Mouse (Mus musculus) embryonic facial prominence, embryonic 12.5 days (tissue): Measurements from ENCODE around the gene Scn4b. TPM values are rescaled to one million over a fixed set of nuclear protein-coding genes. Genes with fewer than 3 reads are reported as not detected.

ENCODE experiments used
- ATAC-seq: fragments of 200-750 bp; cut with Nextera tagmentation; 2 replicates; pipeline ENCODE4 v1.8.0; 2017; ENCODE audit not compliant: insufficient number of reproducible peaks, insufficient read depth, low FRiP score, low TSS enrichment
- H3K27ac ChIP-seq: fragments of 300-500 bp; sonication (generic); 2 replicates; pipeline ENCODE4 v1.5.1; 2016; ENCODE audit warnings: mild to moderate bottlenecking
- H3K27me3 ChIP-seq: fragments of 300-500 bp; sonication (generic); 2 replicates; pipeline ENCODE4 v1.6.1; 2016; ENCODE audit warnings: mild to moderate bottlenecking, moderate library complexity
- H3K36me3 ChIP-seq: fragments of 300-500 bp; sonication (generic); 2 replicates; pipeline ENCODE4 v1.6.1; 2016; ENCODE audit warnings: mild to moderate bottlenecking
- H3K4me1 ChIP-seq: fragments of 300-500 bp; sonication (generic); 2 replicates; pipeline ENCODE4 v1.6.1; 2016
- H3K4me2 ChIP-seq: fragments of 300-500 bp; sonication (generic); replicated peaks from 2 replicates; pipeline ENCODE4 v1.6.1; 2016; ENCODE audit warnings: mild to moderate bottlenecking, moderate library complexity
- H3K4me3 ChIP-seq: fragments of 300-500 bp; sonication (generic); 2 replicates; pipeline ENCODE4 v1.5.1; 2016; ENCODE audit warnings: mild to moderate bottlenecking
- H3K9ac ChIP-seq: fragments of 300-500 bp; sonication (generic); 2 replicates; pipeline ENCODE4 v1.6.1; 2016; ENCODE audit warnings: mild to moderate bottlenecking, moderate library complexity
- H3K9me3 ChIP-seq: fragments of 300-500 bp; sonication (generic); 2 replicates; pipeline ENCODE4 v1.6.1; 2016; ENCODE audit warnings: mild to moderate bottlenecking, moderate library complexity
- WGBS: fragments of 180-500 bp; shearing (Covaris S2); methylation state at CpG from one replicate; pipeline ENCODE4 v1.1.7; 2016; 5-methylcytosine and 5-hydroxymethylcytosine counted together
- polyA plus RNA-seq: library from polyadenylated mRNA; unstranded; fragments of >200 nt; fragmentation: Nextera tagmentation; extraction: Ambion mirVana; gene quantifications from 2 replicates; pipeline ENCODE4 v1.2.1, GENCODE M21; 2016

Gene Scn4b
- polyA plus RNA-seq, 1 experiment from 2014 or later: 0.35 TPM

DNA sequence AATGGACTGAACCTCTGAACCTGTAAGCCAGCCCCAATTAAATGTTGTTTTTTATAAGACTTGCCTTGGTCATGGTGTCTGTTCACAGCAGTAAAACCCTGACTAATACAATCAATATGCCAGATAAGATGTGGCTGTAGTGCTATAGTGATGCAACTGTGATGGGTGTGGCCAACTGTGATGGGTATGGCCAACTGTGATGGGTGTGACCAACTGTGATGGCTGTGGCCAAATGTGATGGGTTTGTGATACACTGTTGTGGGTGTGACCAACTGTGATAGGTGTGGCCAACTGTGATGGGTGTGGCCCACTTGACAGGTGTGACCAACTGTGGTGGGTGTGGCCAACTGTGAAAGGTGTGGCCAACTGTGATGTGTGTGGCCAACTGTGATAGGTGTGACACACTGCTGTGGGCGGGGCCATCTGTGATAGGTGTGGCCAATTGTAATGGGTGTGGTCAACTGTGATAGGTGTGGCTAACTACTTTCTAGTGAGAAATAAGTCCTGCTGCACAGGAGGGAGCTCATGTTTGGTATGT lies 32.9 kb downstream of the Scn4b start:
- H3K4me2 ChIP-seq: no peak overlapping the region
- H3K27me3 ChIP-seq: no peaks in the 10 kb centered on the region
- no peak overlapping the region for H3K27ac ChIP-seq
- H3K4me1 ChIP-seq: no peaks in the 10 kb centered on the region
- no peaks in the 10 kb centered on the region for H3K36me3 ChIP-seq
- WGBS: 74% methylated on average over 1 of the region's 1 CpGs
- no peak for ATAC-seq
- H3K9ac ChIP-seq: no peak overlapping the region
- no peaks in the 10 kb centered on the region for H3K9me3 ChIP-seq
- no peak overlapping the region for H3K4me3 ChIP-seq

DNA sequence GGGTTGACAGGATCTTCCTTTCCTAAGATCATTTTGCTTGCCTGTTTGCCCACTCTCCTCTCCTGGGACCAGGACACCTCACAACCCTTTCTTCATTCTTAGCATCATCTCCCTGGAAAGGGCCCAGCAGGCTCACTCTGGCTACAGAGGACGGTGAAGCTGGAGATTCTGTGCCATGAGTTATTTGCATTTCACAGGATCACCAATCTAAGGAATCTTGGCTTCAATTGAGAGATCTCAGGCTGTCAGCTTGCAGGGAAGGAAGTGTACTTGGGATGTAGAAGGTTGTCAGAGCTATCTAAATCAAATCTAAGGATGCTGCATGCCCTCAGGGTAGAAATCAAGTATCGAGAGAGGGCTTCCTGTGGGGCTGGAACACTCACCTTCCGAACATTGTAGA lies 35.3 kb downstream of the Scn4b start:
- 60% methylated on average over 3 of the region's 3 CpGs for WGBS
- ATAC-seq: no peak

DNA sequence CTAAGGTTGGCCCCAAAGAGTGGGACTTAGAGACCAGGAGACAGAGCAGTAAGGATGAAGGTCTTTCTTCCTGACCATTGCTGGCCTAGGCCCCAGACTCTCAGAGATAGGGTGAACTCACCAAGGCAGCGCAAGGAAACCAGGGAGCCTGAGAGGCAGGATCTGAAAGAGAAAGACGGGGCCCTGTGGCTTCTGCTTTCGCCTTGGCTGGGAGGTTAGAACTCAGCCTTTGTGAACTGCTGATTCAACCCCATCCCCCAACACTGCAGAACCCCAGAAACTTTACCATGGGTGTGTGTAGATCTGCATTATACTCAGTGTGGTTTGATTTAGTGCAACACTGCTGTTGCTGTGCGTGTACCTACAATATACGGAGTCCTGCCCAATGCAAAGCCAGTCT lies 41.1 kb downstream of the Scn4b start:
- H3K36me3 ChIP-seq: no peaks in the 10 kb centered on the region
- H3K4me3 ChIP-seq: no peak overlapping the region
- no peaks in the 10 kb centered on the region for H3K27me3 ChIP-seq
- whole genome bisulfite sequencing: 84% methylated on average over 5 of the region's 5 CpGs
- no peak overlapping the region for H3K27ac ChIP-seq
- H3K9ac ChIP-seq: no peak overlapping the region
- no peak for ATAC-seq
- H3K4me2 ChIP-seq: no peak overlapping the region
- H3K4me1 ChIP-seq: no peaks in the 10 kb centered on the region
- H3K9me3 ChIP-seq: no peaks in the 10 kb centered on the region

More for the DNA sequence above, 35.3 kb downstream of the Scn4b start:
- Histone ChIP-seq H3K27me3 (no peaks in the 10 kb centered on the region), H3K27ac (no peak overlapping the region), H3K4me2 (no peak overlapping the region), H3K9me3 (no peaks in the 10 kb centered on the region), H3K36me3 (no peaks in the 10 kb centered on the region), H3K4me1 (no peaks in the 10 kb centered on the region), H3K4me3 (no peak overlapping the region), H3K9ac (no peak overlapping the region)

DNA sequence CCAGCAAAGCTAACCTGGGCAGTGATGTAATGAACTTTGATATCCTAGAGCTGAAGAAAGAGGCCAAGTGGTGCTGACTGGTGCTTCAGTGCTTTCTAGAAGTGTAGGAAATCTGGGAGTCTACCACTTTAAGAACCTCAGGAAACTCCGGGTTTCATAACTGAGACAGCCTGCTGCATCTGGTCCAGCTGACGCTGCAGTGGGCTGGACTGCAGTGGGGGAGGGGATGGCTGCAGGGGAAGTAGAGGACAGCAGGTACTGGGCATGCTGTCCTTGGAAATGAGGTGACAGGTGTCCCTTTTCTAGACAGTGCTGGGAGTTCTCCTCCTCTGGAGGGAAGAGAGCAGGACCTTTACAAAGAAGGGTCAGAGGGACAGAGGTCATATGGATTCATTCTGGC lies 43.6 kb downstream of the Scn4b start, which contains the start of gene BC049352:
Gene BC049352, plus strand, starts transcription at position 238 of the 400 bp plus-strand sequence.
- Histone ChIP-seq H3K36me3 (no peaks in the 10 kb centered on the region), H3K9ac (no peak within 1 kb of the TSS), H3K4me1 (no peaks in the 10 kb centered on the region), H3K4me2 (no peak within 1 kb of the TSS), H3K27ac (no peak within 1 kb of the TSS), H3K27me3 (no peaks in the 10 kb centered on the region), H3K4me3 (no peak within 1 kb of the TSS), H3K9me3 (no peaks in the 10 kb centered on the region)
- 15% methylated on average over 2 of the region's 2 CpGs for WGBS
- ATAC-seq: no peak

DNA sequence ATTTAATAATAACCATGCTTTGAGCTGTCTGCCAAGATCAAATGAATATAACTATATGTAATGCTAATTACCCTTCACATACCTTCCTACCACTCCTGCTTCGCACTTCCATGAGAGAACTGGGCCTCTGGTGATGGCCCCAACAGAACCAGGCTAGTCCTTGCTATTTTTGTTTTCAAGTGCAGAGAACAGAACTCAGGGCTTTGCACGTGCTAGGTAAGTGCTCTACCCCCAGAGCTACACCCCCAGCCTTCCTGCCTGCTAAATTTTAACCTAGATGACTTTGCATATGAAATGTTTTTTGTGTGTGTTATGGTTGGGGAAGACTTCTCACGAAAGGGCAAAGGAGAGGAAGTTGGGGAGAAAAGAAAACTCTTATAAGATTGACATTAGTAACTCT lies 44.3 kb downstream of the Scn4b start:
- no peak overlapping the region for H3K27ac ChIP-seq
- H3K9me3 ChIP-seq: no peaks in the 10 kb centered on the region
- no peak overlapping the region for H3K4me3 ChIP-seq
- no peaks in the 10 kb centered on the region for H3K27me3 ChIP-seq
- ATAC-seq: no peak
- H3K36me3 ChIP-seq: no peaks in the 10 kb centered on the region
- no peaks in the 10 kb centered on the region for H3K4me1 ChIP-seq
- no peak overlapping the region for H3K9ac ChIP-seq
- 53% methylated on average over 3 of the region's 3 CpGs for WGBS
- no peak overlapping the region for H3K4me2 ChIP-seq

DNA sequence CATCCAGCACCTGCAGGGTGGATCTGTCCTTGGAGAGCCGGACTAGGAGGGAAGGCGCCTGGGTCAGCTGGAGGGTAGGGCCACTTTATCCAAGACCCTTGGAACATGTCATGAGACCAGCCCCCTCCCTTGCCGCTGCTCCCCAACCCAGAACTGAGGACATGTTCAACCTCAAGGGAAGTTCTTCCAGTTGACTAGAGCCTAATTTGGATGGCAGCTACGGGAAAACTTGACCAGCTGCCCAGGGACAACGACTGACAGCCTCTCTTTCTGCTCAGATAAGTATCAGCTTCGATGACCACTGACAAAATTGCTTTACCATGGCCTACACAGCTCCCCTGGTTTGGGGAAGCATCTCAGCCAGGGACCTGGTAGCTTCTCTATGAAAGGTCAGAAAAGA lies 45.1 kb downstream of the Scn4b start:
- 77% methylated on average over 6 of the region's 6 CpGs for WGBS
- Histone ChIP-seq H3K27me3 (no peaks in the 10 kb centered on the region), H3K27ac (no peak overlapping the region), H3K4me3 (no peak overlapping the region), H3K9ac (no peak overlapping the region), H3K4me1 (no peaks in the 10 kb centered on the region), H3K9me3 (no peaks in the 10 kb centered on the region), H3K4me2 (no peak overlapping the region), H3K36me3 (no peaks in the 10 kb centered on the region)
- no peak for ATAC-seq

DNA sequence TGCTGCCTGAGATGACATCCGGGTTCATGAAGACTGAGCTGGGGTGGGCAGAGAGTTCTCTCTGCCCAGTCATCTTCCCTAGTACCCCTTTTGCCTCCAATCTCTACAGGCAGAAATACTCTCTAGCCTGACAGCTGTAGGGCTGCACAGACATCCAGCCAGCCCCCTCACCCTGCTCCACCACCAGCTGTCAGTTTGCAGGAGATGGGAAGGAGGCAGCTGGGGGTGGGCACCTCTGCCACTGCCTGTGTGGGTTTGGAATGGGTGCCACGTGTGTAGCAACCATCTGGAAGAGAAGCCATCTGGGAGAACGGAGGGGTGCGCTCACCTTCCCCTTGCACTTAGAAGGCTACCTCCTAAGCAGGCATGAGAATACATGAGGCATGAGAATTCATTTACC lies 47.1 kb downstream of the Scn4b start:
- Histone ChIP-seq H3K4me3 (no peak overlapping the region), H3K9ac (no peak overlapping the region), H3K27me3 (no peaks in the 10 kb centered on the region), H3K27ac (no peak overlapping the region), H3K9me3 (no peaks in the 10 kb centered on the region), H3K4me2 (no peak overlapping the region), H3K4me1 (no peaks in the 10 kb centered on the region), H3K36me3 (no peaks in the 10 kb centered on the region)
- no peak for ATAC-seq
- 81% methylated on average over 4 of the region's 4 CpGs for WGBS

DNA sequence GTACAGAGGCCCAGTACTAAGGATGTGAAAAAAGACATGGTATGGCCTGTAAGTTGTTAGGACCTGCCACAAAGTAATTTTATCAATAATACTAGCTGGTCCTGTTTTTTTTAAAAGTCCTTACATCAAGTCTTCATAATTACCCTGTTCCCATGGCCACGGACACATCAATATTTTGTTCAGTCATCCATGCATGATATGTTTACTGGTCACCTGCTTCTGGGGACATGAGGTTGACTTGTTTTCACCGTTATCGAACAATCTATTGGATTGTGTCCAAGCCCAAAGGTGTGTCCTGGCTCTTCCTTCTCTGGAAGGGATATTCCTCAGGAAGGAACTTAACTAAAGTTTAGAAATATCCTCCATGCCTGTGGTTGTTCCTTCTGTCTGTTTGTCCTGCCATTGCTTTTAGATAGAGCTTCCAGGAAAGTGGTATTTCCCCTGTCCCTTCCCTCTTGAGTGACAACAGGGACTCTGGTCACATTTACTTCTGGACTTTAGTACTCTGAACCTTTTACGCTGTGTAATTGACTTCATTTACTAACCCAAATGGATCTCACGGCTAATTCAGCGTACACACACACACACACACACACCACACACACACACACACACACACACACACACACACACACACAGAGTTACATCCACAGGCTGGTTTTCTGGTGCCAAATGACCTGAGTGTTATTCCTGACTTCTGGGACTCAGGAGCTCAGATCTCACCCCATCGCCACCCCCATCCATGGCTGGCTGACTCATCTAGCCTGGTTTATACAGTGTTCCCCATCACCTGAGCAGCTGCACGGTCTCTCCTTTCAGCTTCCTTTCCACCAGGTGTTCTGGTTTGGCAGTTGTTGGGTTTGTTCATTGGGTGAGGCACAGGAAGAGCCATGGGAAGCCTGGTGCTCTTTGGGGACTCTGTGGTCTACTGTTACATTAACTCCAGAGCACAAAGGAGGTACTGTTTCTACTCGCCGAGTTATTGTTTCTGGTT lies 50.7 kb downstream of the Scn4b start:
- no peak for ATAC-seq
- Histone ChIP-seq H3K9ac (no peak overlapping the region), H3K27me3 (no peaks in the 10 kb centered on the region), H3K9me3 (no peaks in the 10 kb centered on the region), H3K4me1 (no peaks in the 10 kb centered on the region), H3K36me3 (no peaks in the 10 kb centered on the region), H3K4me2 (no peak overlapping the region), H3K27ac (no peak overlapping the region), H3K4me3 (no peak overlapping the region)
- 83% methylated on average over 10 of the region's 10 CpGs for WGBS

DNA sequence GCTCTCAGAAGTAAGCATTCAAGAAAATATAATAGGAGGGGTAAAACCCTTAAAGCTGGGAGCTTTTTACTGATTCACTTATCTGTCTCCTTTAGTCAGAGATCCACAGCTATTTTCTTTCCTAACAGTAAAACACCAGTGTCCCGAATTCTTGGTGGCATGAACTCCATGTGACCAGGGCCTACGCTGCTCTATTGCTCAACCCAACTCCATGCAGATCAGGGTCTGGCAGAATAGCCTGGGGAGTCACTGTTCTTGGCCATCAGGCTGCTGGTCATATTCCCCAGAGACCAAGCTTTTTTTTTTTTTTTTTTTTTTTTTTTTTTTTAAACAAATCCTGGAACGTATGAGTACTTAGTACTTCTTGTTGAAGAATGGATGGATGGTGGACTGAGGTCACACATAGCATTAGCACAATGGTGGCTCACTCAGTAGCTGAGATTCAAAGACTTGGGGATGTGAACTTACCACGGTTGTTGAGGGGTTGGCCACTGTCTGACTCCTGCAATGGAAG lies 51.5 kb downstream of the Scn4b start:
- no peaks in the 10 kb centered on the region for H3K4me1 ChIP-seq
- H3K36me3 ChIP-seq: no peaks in the 10 kb centered on the region
- no peak overlapping the region for H3K27ac ChIP-seq
- 89% methylated on average over 4 of the region's 4 CpGs for WGBS
- H3K9ac ChIP-seq: no peak overlapping the region
- no peaks in the 10 kb centered on the region for H3K9me3 ChIP-seq
- H3K27me3 ChIP-seq: no peaks in the 10 kb centered on the region
- ATAC-seq: no peak
- H3K4me3 ChIP-seq: no peak overlapping the region
- no peak overlapping the region for H3K4me2 ChIP-seq

DNA sequence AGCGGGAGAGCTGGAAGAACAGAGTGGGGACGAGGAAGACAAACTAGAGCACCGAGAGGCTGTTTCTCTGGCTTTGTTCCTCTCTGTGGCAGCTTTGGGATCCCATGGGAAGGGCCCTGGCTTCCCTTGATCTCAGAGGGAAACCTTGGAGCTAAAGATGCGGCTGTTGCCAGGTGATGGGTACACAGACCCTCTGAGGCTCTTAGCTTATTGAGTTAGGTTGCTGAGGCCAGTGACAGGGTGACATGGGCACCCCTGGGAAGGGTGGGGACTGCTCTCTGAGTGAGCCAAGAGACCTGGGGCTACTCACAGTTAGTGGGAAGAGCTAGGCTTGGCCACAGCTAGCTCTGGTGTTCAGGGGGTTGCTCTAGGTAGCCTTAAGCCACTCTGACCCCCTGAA lies 57.3 kb downstream of the Scn4b start:
- Histone ChIP-seq H3K9me3 (no peaks in the 10 kb centered on the region), H3K9ac (no peak overlapping the region), H3K27ac (no peak overlapping the region), H3K36me3 (no peaks in the 10 kb centered on the region), H3K4me3 (no peak overlapping the region), H3K4me2 (no peak overlapping the region), H3K4me1 (no peaks in the 10 kb centered on the region), H3K27me3 (no peaks in the 10 kb centered on the region)
- no peak for ATAC-seq
- WGBS: 71% methylated on average over 4 of the region's 4 CpGs

DNA sequence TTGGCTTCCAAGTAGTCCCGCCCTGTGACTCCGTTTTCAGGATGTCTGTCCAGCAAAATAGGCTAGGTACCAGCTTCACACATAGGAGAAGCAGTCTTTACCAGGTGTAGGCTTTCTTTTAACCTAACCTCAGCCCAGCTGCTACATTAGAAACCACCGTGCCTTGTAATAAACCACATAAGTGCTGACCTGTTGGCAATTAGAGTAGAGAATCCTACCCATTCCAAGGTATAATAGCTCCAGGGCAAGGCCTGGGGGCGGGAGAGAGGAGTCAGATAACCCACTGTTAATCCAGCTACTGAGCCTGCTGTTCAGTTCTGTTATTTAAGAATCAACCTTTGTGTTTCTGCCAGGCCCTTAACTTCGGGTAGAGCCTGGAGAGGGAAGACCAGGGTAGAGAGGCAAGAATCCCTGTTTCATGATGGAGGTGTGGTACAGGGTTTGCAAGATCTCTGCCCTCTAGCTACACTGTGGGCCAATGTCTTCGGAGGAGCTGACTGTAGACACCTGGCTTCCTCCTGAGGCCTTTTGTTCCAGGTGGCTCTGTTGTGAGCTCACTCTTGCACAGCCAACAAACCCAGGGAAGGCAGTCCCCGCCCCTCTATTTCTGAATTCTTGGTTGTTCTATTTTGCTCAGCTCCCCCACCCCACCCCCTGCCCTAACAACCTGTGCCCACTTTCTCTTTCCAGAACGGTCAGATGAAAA lies 58.1 kb downstream of the Scn4b start:
- ATAC-seq: no peak
- H3K27ac ChIP-seq: no peak overlapping the region
- no peak overlapping the region for H3K9ac ChIP-seq
- H3K27me3 ChIP-seq: no peaks in the 10 kb centered on the region
- H3K9me3 ChIP-seq: no peaks in the 10 kb centered on the region
- H3K4me2 ChIP-seq: no peak overlapping the region
- no peaks in the 10 kb centered on the region for H3K36me3 ChIP-seq
- 57% methylated on average over 8 of the region's 8 CpGs for WGBS
- H3K4me1 ChIP-seq: no peaks in the 10 kb centered on the region
- no peak overlapping the region for H3K4me3 ChIP-seq
